Mouse (Mus musculus) CH12.LX (cell line): ENCODE measurements around the gene Recql5. TPM values are rescaled to one million over a fixed set of nuclear protein-coding genes. Genes with fewer than 3 reads are reported as not detected.

ENCODE experiments used
- DNase-seq: peaks from one replicate; pipeline ENCODE4 v3.0.0-alpha.2; 2013; ENCODE audit errors: extremely low read depth
- H3K27ac ChIP-seq: 2 replicates; pipeline ENCODE4 v1.5.1; 2012; ENCODE audit warnings: low read depth, mild to moderate bottlenecking, control low read depth, moderate library complexity; ENCODE audit not compliant: insufficient read depth
- H3K27me3 ChIP-seq: replicated peaks from 2 replicates; pipeline ENCODE3; 2012; ENCODE audit warnings: inconsistent platforms
- H3K36me3 ChIP-seq, 2 experiments: replicated peaks in 1 of 2; 2 replicates each; pipeline versions ENCODE3 to v1.6.1; 2012; ENCODE audit warnings: inconsistent platforms in 1 of 2, low read length in 1 of 2, mild to moderate bottlenecking in 1 of 2, mixed read lengths in 1 of 2, moderate library complexity in 1 of 2; ENCODE audit not compliant: control insufficient read depth in 1 of 2, insufficient read depth in 1 of 2
- H3K4me1 ChIP-seq, 2 experiments: 2 replicates each; pipeline ENCODE4 v1.6.1; 2012; ENCODE audit warnings: inconsistent platforms in 1 of 2, moderate library complexity in 1 of 2; ENCODE audit not compliant: insufficient read depth in 2 of 2, control insufficient read depth in 1 of 2
- H3K4me2 ChIP-seq: 2 replicates; pipeline ENCODE4 v1.6.1; 2012; ENCODE audit warnings: low read depth, mild to moderate bottlenecking, control low read depth; ENCODE audit not compliant: poor library complexity, insufficient read depth, severe bottlenecking
- H3K4me3 ChIP-seq, 3 experiments: fragments of 150-350 bp in 1 of 3; sonication (generic) in 1 of 3; replicated peaks in 1 of 3; 2 replicates each; pipeline versions ENCODE3 to v1.5.1; 2011 to 2012; ENCODE audit warnings: low read depth in 2 of 3, low read length in 2 of 3, mild to moderate bottlenecking in 2 of 3, moderate library complexity in 2 of 3, control low read depth in 1 of 3, improper control_type of control experiment in 1 of 3, inconsistent platforms in 1 of 3, mixed read lengths in 1 of 3; ENCODE audit not compliant: poor library complexity in 1 of 3
- H3K79me2 ChIP-seq: replicated peaks from 2 replicates; pipeline ENCODE4 v1.6.1; 2012; ENCODE audit warnings: mild to moderate bottlenecking, moderate library complexity; ENCODE audit not compliant: control insufficient read depth, poor library complexity, insufficient read depth, severe bottlenecking; ENCODE audit errors: extremely low read depth
- H3K9ac ChIP-seq: 2 replicates; pipeline ENCODE4 v1.6.1; 2012; ENCODE audit warnings: low read depth, mild to moderate bottlenecking, control low read depth, moderate library complexity; ENCODE audit not compliant: insufficient read depth
- H3K9me3 ChIP-seq: replicated peaks from 2 replicates; pipeline ENCODE3; 2012; ENCODE audit warnings: low read length, inconsistent platforms, mixed read lengths
- CHD1 ChIP-seq: IDR thresholded peaks from 2 replicates; pipeline ENCODE4 v1.6.1; 2012; ENCODE audit warnings: low read depth, low read length, improper control_type of control experiment, inconsistent platforms
- CHD2 ChIP-seq: IDR thresholded peaks from 2 replicates; pipeline ENCODE4 v1.6.1; 2011; ENCODE audit warnings: low read length, improper control_type of control experiment
- CTCF ChIP-seq, 2 experiments: IDR thresholded peaks in 1 of 2; conservative IDR thresholded peaks in 1 of 2; 2 replicates each; pipeline ENCODE4 v1.5.1; 2011 to 2012; ENCODE audit warnings: low read depth in 2 of 2, low read length in 2 of 2, improper control_type of control experiment in 1 of 2, inconsistent platforms in 1 of 2, mild to moderate bottlenecking in 1 of 2, moderate library complexity in 1 of 2
- ELF1 ChIP-seq: IDR thresholded peaks from 2 replicates; pipeline ENCODE4 v1.6.1; 2014; ENCODE audit warnings: low read depth, mild to moderate bottlenecking, inconsistent platforms, low read length, improper control_type of control experiment
- ETS1 ChIP-seq: conservative IDR thresholded peaks from 2 replicates; pipeline ENCODE4 v1.6.1; 2012; ENCODE audit warnings: low read depth, mild to moderate bottlenecking, inconsistent platforms, low read length, improper control_type of control experiment, moderate library complexity
- GABPA ChIP-seq: IDR thresholded peaks from 2 replicates; pipeline ENCODE4 v1.6.1; 2012; ENCODE audit warnings: low read depth, low read length, improper control_type of control experiment, inconsistent platforms; ENCODE audit not compliant: insufficient replicate concordance
- IRF4 ChIP-seq: IDR thresholded peaks from 2 replicates; pipeline ENCODE4 v1.6.1; 2014; ENCODE audit warnings: low read depth, mild to moderate bottlenecking, inconsistent platforms, low read length, improper control_type of control experiment
- JUN ChIP-seq: IDR thresholded peaks from 2 replicates; pipeline ENCODE4 v1.6.1; 2011; ENCODE audit warnings: low read depth, mild to moderate bottlenecking, low read length, improper control_type of control experiment, moderate library complexity; ENCODE audit not compliant: insufficient read depth
- JUND ChIP-seq: conservative IDR thresholded peaks from 2 replicates; pipeline ENCODE4 v1.6.1; 2011; ENCODE audit warnings: low read depth, low read length, improper control_type of control experiment
- KAT2A ChIP-seq: IDR thresholded peaks from 2 replicates; pipeline ENCODE4 v1.6.1; 2012; ENCODE audit warnings: low read length, improper control_type of control experiment, inconsistent platforms; ENCODE audit not compliant: insufficient replicate concordance
- MAX ChIP-seq: IDR thresholded peaks from 2 replicates; pipeline ENCODE4 v1.6.1; 2011; ENCODE audit warnings: low read length, improper control_type of control experiment
- MAZ ChIP-seq: IDR thresholded peaks from 2 replicates; pipeline ENCODE4 v1.6.1; 2012; ENCODE audit warnings: low read depth, mild to moderate bottlenecking, inconsistent platforms, low read length, improper control_type of control experiment, moderate library complexity
- MEF2A ChIP-seq: IDR thresholded peaks from 2 replicates; pipeline ENCODE4 v1.6.1; 2014; ENCODE audit warnings: low read depth, mild to moderate bottlenecking, inconsistent platforms, low read length, improper control_type of control experiment, borderline replicate concordance
- PAX5 ChIP-seq: IDR thresholded peaks from 2 replicates; pipeline ENCODE4 v1.6.1; 2012; ENCODE audit warnings: low read length, inconsistent platforms, mixed read lengths
- POLR2A ChIP-seq: IDR thresholded peaks from 2 replicates; pipeline ENCODE4 v1.6.1; 2011; ENCODE audit warnings: low read depth, mild to moderate bottlenecking, improper control_type of control experiment, low read length
- POLR2AphosphoS2 ChIP-seq: IDR thresholded peaks from 2 replicates; pipeline ENCODE4 v1.6.1; 2011; ENCODE audit warnings: low read depth, low read length, improper control_type of control experiment
- RAD21 ChIP-seq: IDR thresholded peaks from 2 replicates; pipeline ENCODE4 v1.6.1; 2011; ENCODE audit warnings: low read depth, mild to moderate bottlenecking, low read length, improper control_type of control experiment, moderate library complexity
- RCOR1 ChIP-seq: conservative IDR thresholded peaks from 2 replicates; pipeline ENCODE4 v1.6.1; 2012; ENCODE audit warnings: low read depth, mild to moderate bottlenecking, inconsistent platforms, low read length, improper control_type of control experiment
- SIN3A ChIP-seq: IDR thresholded peaks from 2 replicates; pipeline ENCODE4 v1.6.1; 2012; ENCODE audit warnings: low read length, improper control_type of control experiment, inconsistent platforms
- SMC3 ChIP-seq: IDR thresholded peaks from 2 replicates; pipeline ENCODE4 v1.6.1; 2011; ENCODE audit warnings: low read depth, low read length, improper control_type of control experiment
- TBP ChIP-seq: conservative IDR thresholded peaks from 2 replicates; pipeline ENCODE4 v1.6.1; 2011; ENCODE audit warnings: low read depth, low read length, improper control_type of control experiment
- TCF12 ChIP-seq: IDR thresholded peaks from 2 replicates; pipeline ENCODE4 v1.6.1; 2014; ENCODE audit warnings: low read depth, mild to moderate bottlenecking, inconsistent platforms, low read length, improper control_type of control experiment
- USF1 ChIP-seq: IDR thresholded peaks from 2 replicates; pipeline ENCODE4 v1.6.1; 2014; ENCODE audit warnings: low read depth, mild to moderate bottlenecking, inconsistent platforms, low read length, improper control_type of control experiment
- USF2 ChIP-seq: conservative IDR thresholded peaks from 2 replicates; pipeline ENCODE4 v1.6.1; 2011; ENCODE audit warnings: low read depth, low read length, improper control_type of control experiment
- ZKSCAN1 ChIP-seq: IDR thresholded peaks from 2 replicates; pipeline ENCODE4 v1.6.1; 2012; ENCODE audit warnings: low read depth, inconsistent platforms, low read length, improper control_type of control experiment, borderline replicate concordance
- dilution Hi-C: fragments of 300-500 bp; cut with MboI; formaldehyde crosslinking; loops from 2 replicates; pipeline ENCODE4 v1.14.3; 2020; ENCODE audit warnings: low sequenced_read_pairs; ENCODE audit not compliant: extremely low pct_unique_long_range_greater_than_20kb, extremely low pct_ligation_motif_present
- in situ Hi-C: fragments of 300-500 bp; cut with MboI; formaldehyde crosslinking; loops from 3 replicates; pipeline ENCODE4 v1.14.3; 2019; ENCODE audit warnings: low sequenced_read_pairs, low pct_ligation_motif_present, low pct_unique_long_range_greater_than_20kb, mixed read lengths
- polyA plus RNA-seq: library from polyadenylated mRNA; unstranded; fragments of >175 nt; gene quantifications from 2 replicates; pipeline ENCODE4 v1.2.1, GENCODE M21; 2012; ENCODE audit warnings: low read depth; ENCODE audit not compliant: insufficient read length
- total RNA-seq, 2 experiments: library from RNA; depleted of rRNA; stranded (reverse); fragments of 300-350 nt in 1 of 2; fragments of >200 nt in 1 of 2; gene quantifications; 2 replicates each; pipeline ENCODE4 v1.2.3; 2012 to 2014

Recql5 gene
- total and polyA plus RNA-seq, 3 experiments, result 21.8 to 43.3 (median 31.0) TPM

DNA sequence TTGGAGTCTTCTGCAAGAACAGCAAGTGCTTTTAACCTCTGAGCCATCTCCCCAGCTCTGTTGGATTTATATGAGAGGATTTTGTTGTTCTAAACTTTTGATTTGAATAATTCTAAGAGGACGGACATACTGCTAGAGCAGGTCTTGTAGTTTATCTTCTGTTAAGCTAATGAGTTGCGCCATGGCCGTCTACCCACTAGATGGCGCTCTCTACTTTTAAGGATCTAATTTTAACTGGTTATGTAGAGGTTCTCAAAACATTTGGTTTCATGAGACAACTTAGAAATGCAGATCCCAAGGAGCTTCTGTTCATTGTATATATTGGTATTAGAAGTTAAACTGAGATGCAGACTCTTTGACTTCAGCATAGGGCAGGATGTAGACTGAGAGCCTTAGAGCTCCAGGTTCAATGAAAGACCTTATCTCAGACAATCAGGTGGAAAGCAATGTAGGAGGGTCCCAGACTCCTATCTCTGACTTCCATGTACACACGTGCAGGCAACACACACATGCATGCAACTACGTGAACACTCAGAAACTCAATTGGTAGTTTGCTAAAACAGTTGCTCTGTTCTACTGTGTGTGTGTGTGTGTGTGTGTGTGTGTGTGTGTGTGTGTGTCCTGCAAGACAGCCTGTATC is 6.5 kb upstream of the Recql5 start:
- Histone ChIP-seq H3K27me3 (no peaks in the 10 kb centered on the region), H3K4me1 (peaks cover 3 to 16% of the 10 kb centered on the region in 2 experiments; a peak in 3 of 4 replicates), H3K9me3 (no peaks in the 10 kb centered on the region), H3K79me2 (peaks cover 24% of the 10 kb centered on the region), H3K36me3 (peaks cover 68 to 97% of the 10 kb centered on the region in 2 experiments), H3K4me3 (no peak overlapping the region), H3K27ac (no peak overlapping the region), H3K9ac (no peak overlapping the region), H3K4me2 (no peak overlapping the region)
- in situ Hi-C loops, result no loop called here
- TF ChIP-seq ZKSCAN1 (no peak), CTCF (conservative IDR thresholded peaks at IDR 0.05 in 1 of 2, IDR thresholded peaks at IDR 0.05 in 1 of 2; ENCODE audit: low read depth in 2 of 2, low read length in 2 of 2) (peak; percentile 91 to 95), RAD21 (peak; percentile 80), SMC3 (peak; percentile 84)
- dilution Hi-C loops, result no loop called here
- DNase-seq, result peak; percentile 71

DNA sequence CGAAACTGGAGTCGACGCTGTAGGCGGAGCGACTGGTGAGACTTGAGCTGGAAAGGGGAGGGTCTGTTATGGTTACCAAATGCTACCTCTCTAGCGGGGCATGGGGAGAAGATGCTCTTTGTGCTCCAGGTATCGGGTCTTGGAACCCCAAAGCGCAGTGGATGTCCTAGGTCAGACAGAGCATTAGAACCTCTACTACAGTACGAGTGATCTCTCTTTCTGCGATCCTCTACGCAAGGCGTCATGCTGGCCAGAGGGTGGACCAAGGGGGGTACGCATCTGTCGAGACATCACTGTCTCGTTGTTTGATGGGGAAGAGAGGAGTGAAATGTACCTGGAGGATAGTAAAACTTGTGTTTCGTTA is 452 bp upstream of the Recql5 start:
- dilution Hi-C loops (no loop called here), in situ Hi-C loops (loop anchor here (5.0 kb wide), 1 partner anchor 74 kb away; no protein-coding TSS in a partner anchor)
- peak overlapping the region; percentile 95; the same call in 1 of the 2 replicates for H3K4me2 ChIP-seq
- no peak for DNase-seq
- no peaks in the 10 kb centered on the region for H3K27me3 ChIP-seq
- H3K36me3 ChIP-seq, result peaks cover 23 to 44% of the 10 kb centered on the region in 2 experiments
- peak overlapping the region; percentile 68 for H3K9ac ChIP-seq
- H3K79me2 ChIP-seq, result peaks cover 48% of the 10 kb centered on the region
- H3K4me3 ChIP-seq, result peak overlapping the region; percentile 82 to 96 (median 93)
- H3K9me3 ChIP-seq, result no peaks in the 10 kb centered on the region
- H3K27ac ChIP-seq, result 0 out of 2 replicates have a peak overlapping the region, but pooled peaks have one; percentile 6
- H3K4me1 ChIP-seq, result peaks cover 20 to 56% of the 10 kb centered on the region in 2 experiments
- no peak for TF ChIP-seq RAD21
- no peak for TF ChIP-seq MAZ
- no peak for TF ChIP-seq KAT2A
- no peak for TF ChIP-seq CHD2
- peak; percentile 2; the same call in 1 of the 2 replicates for TF ChIP-seq MAX
- no peak for TF ChIP-seq JUN
- no peak for TF ChIP-seq TCF12

DNA sequence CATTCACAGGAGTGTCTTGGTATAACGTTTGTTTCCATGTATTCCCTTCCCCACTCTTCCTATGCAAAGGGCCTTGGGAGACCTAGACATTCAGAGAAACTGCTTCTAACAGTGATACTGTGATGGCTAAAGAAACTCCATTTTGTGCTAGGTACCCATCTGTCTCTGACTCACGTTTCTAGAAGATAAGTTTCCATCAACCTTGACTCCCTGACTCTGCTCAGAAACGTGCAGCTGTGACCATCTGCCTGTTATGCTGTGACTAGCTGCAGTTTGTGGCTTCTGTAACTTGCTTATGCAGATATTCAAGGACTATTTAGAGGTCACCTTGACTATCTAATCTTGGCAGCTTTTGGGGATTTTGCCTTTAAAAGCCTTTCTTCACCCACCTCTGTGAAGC is 2.0 kb downstream of the Recql5 start:
- H3K9me3 ChIP-seq, result no peaks in the 10 kb centered on the region
- DNase-seq, result peak; percentile 80
- peaks cover 24 to 39% of the 10 kb centered on the region in 2 experiments for H3K36me3 ChIP-seq
- H3K79me2 ChIP-seq, result peaks cover 40% of the 10 kb centered on the region
- H3K27ac ChIP-seq, result peak overlapping the region; percentile 79
- peak overlapping the region; percentile 88 for H3K9ac ChIP-seq
- H3K4me3 ChIP-seq, result peak overlapping the region in 2 of 3 experiments; percentile 82 to 96
- H3K4me1 ChIP-seq, result peaks cover 33 to 77% of the 10 kb centered on the region in 2 experiments
- H3K27me3 ChIP-seq, result no peaks in the 10 kb centered on the region
- in situ Hi-C loops, result loop anchor here (5.0 kb wide), 1 partner anchor 76 kb away; no protein-coding TSS in a partner anchor
- dilution Hi-C loops, result no loop called here
- H3K4me2 ChIP-seq, result peak overlapping the region; percentile 99
- peak; percentile 88 for TF ChIP-seq TCF12
- no peak for TF ChIP-seq USF2
- TF ChIP-seq MAX, result peak; percentile 69; the same call in 1 of the 2 replicates
- TF ChIP-seq PAX5, result no peak
- peak; percentile 90 for TF ChIP-seq ETS1
- peak; percentile 66 for TF ChIP-seq MEF2A
- TF ChIP-seq POLR2A, result no peak
- TF ChIP-seq GABPA, result no peak
- TF ChIP-seq JUND, result peak; percentile 74
- no peak for TF ChIP-seq POLR2AphosphoS2
- TF ChIP-seq JUN, result peak; percentile 48
- TF ChIP-seq USF1, result no peak
- peak; percentile 71; the same call in 1 of the 2 replicates for TF ChIP-seq SIN3A
- TF ChIP-seq ELF1, result no peak
- TF ChIP-seq IRF4, result peak; percentile 76
- no peak for TF ChIP-seq TBP
- no peak for TF ChIP-seq CHD1
- TF ChIP-seq RCOR1, result peak; percentile 92
